Mouse (Mus musculus) thymus, postnatal 14 days (tissue): ENCODE results near the gene Phc2.

Experiments
- DNase-seq: peaks from one replicate; pipeline ENCODE4 v3.0.0; 2021

The Phc2 gene

DNA sequence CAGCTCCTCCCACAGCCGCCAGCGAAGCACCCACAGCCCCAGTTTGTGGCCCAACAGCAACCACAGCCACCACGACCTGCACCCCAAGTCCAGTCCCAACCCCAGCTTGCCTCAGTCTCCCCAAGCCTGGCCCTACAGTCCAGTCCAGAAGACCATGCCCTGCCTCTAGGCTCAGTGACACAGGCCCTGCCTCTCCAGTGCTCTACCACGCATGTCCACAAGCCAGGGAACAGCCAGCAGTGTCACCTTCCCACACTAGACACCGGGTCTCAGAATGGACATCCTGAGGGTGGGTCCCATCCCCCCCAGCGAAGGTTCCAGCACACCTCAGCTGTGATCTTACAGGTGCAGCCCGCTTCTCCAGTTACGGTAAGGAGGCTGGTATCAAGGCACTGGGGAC, 68.4 kb downstream of the Phc2 start:
- DNase-seq, result no peak

DNA sequence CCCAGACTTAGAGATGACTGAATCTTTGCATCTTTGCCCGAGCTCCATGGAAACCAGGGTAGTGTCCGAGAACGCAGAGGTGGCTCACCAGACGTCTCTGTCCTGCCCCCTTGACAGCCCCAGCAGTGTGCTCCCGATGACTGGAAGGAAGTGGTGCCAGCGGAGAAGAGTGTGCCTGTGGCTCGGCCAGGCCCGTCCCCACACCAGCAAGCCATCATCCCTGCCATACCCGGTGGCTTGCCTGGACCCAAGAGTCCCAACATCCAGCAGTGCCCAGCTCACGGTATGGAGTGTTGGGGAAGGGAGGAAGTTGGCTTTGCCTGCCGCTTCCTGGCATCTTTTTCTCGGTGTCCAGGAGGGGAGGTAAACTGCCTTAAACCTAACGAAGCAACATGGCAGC, 68.9 kb downstream of the Phc2 start:
- no peak for DNase-seq

DNA sequence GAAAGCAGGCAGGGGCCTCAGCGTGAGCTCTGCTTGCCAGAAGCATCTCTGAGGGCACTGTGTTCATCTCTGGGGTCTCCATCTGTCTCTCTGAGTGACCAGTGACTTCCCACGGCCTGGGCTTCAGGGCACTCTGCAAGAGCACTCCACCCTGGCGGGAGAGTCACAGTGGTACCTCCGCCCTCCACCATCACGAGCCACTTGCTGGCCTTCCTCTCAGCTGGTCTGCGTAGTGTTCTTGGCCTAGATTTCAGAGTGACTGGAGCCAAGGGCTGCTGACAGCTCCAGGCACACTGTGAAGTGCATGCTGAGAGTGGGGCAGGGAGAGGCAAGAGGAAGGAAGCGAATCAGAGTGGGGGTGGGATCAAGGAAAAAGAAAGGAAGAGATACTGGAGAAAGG, 69.6 kb downstream of the Phc2 start:
- DNase-seq, result no peak

DNA sequence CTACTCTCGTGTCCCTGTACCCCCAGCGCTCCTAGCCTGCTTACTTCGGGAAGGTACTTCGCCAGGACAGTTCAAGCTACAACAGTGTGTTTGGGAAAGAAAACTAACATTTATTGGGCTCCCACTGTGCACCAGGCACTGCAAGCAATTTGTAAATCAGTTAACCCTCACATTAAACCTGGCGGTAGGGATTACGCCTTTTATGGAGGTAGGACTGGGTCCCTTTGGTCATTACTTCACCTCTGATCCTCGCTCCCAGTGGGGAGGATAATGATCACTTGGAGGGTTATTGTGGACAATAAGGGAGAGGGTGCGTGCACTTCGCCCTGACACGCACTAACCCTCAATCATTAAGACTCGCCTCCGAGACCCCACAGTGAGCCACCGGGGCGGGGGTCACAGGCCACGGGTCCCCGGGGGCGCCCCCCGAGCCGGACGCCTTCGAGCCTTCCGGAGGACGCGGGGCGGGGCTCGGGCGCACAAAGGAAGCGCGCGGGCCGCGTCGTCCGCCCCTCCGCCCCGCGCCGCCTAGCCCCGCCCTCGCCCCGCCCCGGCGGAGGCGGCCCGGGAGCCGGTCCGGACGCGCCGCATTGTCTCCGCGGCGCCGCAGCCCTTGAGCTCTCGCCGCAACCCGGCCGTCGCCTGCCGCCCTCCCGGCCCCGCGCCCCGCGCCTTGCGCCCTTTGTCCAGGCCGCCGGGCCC, 72.7 kb downstream of the Phc2 start:
- DNase-seq, result peak; percentile 93

DNA sequence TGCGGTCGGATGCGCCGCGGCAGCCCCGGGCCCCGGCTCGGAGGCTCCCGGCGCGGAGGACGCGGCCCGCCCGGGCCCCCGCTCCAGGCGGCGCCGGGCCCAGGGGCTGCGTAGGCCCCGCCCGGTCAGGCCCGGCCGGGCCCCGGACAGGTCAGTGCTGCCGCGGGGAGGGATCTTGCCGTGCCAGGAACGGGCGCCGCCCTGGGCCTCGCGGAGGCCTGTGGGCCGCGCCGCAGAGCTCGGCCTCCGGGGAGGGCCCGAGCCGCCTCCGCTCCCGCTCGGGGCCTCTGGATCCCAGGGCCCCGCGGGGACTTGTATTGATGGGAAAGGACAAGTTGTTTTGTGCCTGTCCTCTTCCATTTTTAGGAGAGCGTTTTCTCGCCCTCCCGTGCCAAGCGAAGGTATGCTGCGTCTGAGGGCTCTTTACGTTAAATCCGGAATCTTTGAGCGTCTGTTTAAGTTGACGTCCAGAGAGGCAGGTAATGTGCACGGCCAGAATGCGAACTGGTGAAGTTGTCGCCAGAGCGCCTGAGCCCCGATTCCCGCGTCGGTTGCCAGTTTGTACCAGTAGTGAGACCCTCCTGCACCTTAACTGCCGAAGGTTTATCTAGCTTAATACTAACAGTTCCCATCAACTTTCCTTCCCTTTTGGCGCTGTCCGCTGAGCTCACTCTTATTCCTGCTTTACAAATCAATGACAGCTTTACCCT, 73.4 kb downstream of the Phc2 start:
- DNase-seq, result peak; percentile 54

DNA sequence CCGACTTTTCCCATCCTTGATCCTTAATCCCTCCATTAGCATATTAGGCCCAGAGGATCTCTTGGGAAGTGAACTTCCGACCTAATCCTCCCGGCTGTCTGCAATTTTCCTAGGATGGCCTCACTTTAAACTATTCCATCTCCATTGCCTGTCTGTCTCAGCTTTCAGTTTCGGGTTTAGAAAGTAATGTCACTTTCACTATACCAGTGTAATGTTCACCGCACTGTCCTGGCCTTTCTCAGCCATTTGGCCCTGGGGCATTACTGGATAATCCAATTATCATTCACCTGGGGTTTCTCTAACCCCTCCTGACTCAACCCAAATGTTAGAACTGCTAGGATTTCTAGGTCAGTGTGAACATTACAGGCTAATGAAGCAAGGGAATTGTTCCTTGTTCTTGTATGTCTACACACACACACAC, 73.9 kb downstream of the Phc2 start:
- DNase-seq, result peak; percentile 4

DNA sequence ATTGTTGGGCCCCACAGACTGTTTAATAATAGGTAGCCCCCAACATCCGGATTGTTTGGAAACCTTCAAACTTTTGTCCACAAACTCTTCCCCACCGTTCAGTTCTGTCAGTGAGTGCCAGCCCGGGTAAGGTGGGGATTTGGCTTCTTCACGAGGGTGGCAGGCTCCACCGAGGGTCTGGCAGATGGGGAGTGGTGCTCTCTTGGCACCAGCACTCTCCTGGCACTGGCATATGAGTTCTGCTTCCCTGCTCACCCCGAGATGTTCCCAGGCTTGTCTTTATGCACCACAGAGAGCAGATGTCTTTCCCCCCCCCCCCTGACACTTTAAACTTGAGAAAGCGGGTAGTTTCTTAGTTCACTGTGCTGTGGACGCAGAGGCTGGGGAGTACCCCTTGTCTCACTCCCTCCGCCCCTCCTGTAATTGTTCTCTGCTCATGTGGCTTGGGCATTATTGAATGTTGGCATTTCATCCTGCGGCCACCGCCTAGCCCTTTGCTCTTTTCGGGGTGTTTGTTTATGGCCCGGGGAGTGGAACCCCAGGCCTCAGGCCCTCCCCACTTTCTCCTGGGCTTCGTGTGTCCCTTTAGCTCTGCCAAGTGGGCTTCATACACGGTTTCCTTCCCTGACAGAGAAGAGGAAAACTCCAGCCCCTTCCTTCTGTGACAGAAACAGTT, 74.7 kb downstream of the Phc2 start:
- DNase-seq, result peak; percentile 11

DNA sequence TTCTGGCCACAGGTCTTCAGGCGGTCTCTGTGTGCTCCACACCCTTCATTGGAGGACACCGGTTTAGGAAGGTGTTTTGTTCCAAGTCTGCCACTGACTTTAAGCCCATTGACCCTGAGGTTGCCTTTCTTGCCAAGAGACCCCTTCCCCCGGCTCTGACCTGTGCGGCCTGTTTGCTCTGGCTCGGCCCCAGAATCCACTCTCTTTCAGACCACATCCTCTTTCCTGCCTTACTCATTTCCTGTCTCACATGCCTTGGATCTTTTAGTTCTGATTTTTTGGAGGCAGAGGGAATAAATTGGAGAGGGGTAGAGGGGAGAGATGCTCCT, 75.2 kb downstream of the Phc2 start:
- DNase-seq, result peak; percentile 30

DNA sequence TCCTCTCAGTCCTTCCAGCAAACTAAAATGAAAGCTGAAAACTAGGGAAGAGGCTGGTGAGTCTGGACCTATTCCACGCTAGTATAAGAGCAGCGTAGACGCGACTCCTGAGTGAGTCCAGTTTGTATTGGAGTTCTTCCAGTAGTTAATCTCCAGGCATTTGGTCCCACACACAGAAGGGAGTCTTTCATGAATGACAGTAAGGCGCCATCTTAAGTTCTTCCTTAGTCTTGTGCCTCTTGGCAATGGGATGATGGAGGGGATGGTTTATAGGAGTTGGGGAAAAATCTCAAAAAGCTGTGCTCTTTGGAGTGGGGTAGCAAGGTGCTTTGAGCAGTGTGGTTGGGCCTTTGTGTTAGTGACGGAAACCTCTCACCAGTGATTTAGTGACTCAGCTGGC, 75.8 kb downstream of the Phc2 start:
- no peak for DNase-seq

DNA sequence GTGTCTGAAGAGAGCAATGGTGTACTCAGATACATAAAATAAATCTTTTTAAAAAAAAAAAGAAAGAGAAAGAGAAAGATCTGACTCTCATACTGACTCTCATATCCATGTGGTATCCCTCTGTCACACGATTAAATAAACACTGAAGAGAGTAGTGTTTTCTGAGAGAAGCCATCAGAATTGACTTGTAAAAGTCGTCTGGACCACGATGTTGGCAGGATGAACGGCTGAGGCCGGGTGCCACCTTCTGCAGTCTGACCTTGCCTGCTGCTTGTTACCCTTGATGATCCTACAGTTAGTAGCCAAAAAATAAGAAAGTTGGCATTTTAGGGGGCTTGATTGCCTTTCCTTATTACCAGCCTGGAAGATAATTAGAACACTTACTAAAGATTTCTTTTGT, 78.3 kb downstream of the Phc2 start:
- no peak for DNase-seq

DNA sequence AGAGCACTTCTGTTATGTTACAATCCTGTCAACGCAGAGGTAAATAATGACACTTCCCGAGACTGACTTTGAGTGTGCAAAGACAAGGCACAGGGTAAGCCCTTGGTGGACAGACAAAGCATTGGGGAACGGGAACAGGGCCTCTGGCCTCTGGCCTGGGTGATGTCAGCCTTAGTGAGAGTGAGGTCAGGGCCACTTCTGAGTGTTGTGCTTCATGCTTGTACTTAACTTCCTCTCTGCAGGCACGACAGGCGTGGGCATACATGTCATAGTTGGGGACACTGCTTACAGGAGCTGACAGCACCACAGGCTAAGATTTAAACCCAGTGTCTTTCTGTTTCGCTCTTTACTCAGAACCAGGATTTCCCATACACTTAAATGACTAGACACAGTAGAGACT, 79.0 kb downstream of the Phc2 start:
- DNase-seq, result no peak

DNA sequence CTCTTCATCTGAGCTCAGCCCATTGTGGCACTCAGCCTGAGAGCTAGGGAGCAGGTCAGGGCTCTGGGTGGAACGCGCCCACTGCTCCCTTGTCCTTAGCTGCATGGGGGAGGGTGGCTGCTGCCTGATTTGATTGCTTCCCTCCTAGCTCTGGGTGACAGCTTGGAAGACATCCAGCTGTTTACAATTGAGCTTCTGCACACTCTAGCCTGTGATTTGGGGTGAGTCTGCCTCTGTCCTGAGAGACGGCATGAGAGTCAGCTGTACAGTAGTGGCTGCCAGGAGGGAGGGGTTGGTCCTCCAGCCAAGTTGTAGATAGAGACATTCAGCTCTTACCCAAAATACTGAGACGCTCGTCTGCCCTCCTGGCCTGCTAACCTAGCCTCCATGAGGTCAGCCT, 79.7 kb downstream of the Phc2 start:
- no peak for DNase-seq

DNA sequence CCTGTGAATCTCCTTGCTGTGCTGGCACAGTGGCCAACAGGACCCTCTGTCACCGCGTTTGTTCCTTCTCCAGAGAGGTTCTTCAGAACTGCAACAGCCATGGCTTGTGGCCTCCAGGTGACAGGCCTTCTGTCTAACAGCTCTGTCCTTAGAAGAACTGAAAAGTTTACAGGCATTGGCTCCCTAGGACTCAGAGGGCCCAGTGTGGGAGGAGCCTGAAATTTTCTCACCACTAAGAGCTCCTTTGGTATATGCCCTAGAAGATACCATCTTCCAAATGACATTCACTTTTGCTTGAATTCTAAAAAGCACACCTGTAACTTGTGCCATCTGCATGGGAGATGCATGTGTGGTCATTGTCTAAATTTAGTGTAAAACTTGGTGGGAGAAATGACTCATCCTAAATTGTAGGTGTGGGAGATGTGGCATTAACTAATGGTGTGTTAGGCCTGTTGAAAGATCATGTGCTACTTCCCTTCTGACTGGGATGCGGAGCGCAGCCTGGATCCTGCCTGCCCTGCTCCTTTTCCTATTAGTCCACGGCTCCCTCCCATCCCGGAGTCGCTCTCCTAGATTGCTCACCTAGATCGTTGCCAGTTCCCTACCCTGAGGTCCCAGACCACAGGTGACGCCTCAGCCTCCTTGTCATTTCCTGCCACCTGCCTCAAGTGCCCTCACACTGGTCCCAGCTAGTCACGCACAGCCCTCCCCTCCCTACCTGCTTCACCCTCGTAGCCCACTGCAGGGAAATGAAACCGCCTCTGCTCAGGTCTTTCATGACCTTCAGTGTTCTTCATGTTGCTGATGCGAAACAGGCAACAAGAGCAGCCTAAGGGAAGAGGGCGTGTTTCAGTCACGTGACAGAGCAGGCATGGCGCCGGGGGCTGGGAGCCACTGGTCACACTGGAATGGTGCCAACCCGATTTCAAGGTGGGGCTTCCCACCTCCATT, 80.5 kb downstream of the Phc2 start:
- DNase-seq, result peak; percentile 74

DNA sequence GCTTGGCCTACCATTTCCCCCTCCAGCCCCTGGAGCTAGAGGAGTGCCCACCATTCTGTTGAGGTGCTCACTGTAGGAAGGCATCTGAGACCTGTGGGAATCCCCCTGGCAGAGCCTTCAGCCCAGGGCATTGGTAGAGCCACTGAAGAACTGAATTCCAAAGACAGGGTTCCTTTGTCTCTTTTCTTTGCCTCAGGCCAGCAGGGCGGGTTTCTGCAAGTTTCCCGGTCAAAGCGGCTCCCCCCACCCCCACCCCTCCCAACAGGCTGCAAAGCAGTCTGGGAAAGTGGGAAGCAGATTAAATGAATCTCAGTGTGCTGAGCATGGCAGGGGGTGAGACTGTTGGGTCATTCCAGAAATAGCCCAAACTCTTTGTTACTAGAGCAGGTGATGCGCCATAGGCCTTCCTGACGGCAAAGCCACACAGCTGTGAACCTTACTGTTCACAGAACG, 82.7 kb downstream of the Phc2 start:
- DNase-seq, result no peak

DNA sequence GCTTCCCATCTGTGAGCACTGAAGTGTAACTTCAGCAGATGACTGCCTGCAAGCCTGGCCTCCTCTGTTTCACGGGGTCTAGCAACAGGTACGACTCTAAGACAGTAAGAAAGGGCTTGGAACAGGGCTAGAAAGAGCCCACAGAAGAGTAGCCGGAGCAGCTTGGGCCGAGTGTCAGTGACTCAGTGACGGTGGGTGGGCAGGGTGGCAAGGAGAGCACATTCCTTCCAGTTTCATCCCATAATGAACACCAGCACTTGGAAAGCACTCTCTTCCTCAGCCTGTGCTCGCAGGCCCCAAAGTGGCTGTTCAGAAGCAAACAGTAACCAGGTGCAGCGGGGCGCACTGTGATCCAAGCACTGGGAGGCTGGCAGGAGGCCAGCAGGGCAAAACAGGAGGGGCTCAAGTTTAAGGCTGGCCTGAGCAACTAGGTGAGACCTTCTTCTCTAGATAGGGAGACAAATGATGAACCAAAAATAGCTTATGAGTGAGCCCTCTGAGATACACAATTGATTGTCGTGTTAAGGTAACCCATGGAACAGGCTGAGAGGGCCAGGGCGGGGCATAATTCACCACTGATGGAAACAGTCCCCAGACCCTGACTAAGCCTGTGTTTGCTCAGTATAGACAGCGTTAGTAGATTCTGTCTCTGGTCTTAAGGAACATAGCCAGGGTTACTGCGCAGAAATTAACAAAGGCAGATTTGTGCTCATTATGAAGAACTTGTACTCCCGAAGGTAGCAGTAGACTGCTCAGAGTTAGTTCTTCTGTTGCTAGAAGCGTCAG, 83.5 kb downstream of the Phc2 start:
- no peak for DNase-seq

DNA sequence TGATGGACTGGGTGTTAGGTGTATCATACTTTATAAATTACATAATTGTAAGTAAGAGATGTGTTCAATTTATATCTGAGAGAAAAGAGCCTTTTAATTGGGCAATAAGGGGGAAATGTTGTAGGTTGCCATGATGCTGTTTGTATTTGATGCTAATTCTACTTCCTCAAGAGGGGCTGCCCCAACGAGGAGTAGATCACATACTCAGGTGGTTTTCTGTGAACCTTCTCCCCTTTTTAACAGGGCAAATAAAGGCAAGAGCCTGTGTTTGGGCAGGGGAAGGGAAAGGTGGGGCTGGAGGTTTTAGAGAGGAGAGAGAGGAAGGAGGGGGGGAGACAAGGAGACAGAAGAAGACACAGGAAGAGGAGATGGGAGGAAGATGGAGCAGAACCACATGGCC, 86.4 kb downstream of the Phc2 start:
- DNase-seq, result no peak

DNA sequence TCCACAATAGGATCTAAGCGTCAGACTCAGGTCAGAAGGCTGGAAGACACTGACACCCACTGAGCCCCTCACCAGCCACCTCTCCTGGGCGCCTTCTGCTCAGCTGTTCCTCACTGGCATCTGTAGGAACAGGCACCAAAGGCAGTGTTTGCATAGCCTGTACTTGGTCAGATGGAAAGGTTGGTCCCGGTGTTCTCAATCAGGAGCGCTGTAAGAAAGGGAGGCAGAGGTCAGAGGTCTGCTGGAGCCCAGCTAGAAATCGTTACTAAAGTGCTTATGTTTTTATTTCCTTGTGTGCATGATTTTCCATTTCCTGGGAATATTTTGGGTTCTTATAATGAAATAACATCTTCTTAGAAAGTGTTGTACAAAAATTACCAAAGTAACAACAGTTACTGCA, 87.4 kb downstream of the Phc2 start:
- DNase-seq, result no peak

DNA sequence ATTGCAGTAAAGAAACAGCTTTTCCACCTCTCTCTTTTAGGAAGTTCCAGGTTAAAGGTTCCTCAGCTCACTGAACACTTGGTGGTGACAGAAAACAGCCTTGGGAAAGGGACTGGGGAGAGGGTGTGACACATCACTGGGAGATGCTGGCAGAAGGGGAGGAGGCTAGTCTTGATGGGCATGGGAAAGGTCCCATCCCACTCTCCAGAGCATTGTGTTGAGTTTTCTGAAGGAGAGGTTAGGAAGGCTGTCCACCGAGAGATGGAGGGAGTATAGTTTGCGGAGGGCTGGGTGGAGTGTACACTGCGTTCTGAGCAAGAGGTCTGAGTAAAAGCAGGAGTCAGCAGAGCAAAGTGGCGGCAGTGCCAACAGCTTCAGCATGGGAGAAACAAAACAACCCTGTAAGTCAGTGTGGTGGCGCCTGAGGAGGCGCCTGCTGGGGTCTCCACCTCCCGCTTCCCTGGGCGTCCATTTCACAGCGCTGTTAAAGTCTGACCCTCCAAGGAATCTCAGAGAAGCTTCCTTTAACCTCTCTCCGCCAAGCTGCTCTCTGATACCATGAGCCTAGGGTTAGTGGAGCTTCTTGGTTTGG, 88.0 kb downstream of the Phc2 start:
- DNase-seq, result no peak

DNA sequence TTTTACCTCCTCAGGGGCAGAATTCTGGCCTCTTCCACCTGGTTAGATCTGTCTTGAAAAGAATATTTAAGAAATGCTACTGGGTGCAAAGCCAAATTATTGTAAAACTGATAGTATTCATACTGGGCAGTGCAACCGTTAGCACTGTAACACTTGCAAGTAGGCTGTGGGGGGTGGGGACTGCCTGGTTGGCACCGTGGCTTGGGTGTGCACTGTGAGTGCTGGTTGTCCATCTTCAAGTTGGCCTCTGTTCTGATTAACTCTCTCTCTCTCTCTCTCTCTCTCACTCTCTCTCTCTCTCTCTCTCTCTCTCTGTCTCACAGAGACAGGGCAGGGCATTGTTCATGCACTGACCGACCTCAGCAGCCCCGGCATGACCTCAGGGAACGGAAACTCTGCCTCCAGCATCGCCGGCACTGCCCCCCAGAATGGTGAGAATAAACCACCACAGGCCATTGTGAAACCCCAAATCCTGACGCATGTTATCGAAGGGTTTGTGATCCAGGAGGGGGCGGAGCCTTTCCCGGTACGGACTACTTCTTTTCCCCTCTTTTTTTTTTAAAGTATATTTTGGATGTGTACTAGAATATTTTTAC, 88.6 kb downstream of the Phc2 start:
- DNase-seq, result no peak

DNA sequence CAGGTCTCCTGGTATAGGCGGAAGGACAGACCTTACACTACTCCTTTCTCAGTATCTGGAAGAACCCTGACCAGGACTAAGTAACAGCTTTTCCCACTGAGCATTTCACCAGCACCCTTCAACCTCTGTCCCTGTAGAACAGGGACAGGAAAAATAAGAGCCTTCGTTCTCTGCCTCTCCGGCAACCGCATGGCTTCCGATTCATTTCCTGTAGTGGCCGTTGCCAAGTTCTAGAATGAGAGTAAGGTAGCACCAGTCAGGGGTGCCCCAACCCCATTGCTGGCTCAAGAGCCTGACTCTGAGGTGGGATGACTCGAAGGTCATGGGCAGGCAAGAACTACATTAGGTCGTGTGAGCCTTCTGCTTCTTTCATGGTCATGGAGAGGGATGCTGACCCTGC, 90.7 kb downstream of the Phc2 start:
- DNase-seq, result no peak

DNA sequence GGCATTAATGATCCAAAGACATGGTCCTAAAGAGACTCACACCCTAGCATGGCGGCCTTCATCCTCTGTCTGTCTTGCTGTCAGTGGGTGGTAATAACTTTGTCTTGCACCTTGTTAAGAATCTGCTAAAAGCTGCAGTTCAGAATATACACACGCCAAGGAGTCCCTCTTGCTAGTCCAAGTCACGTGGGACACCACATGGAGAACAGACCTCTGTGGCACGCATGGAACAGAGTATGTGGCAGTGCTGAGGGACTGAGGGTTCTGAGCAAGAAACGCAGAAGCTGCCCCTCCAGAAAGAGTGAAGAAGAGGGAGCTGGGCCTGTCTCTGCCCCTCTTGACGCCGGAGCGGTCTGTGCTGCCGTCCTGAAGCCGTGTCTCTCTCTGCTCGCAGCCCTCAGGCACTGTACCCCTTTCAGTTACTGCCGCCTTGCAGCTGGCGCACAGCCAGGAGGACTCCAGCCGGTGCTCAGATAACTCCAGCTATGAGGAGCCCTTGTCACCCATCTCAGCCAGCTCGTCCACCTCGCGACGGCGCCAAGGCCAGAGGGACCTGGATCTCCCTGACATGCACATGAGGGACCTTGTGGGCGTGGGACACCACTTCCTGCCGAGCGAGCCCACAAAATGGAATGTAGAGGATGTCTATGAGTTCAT, 93.2 kb downstream of the Phc2 start:
- no peak for DNase-seq
